In genomic region chr5:135657128-135657527, GRCm38 (mm10) we compare ENCODE assay signal across 16 mouse cellular contexts.
"Had no signal": no experiment of that assay in that cellular context is flagged by ENCODE, and none has a peak within 500 bp of the region (broad histone marks: within the 10 kb centered on the region; RNA-seq: fewer than 3 reads in every experiment).

No protein-coding gene starts in this region.

- DNase-seq: kidney, adult 8-10 months; kidney, postnatal 36 days; layer of hippocampus, adult 9-11 months; lung, adult 2 months; lung, postnatal 10 days; lung, postnatal 4 days; retina, postnatal 1 day; right cerebral cortex, postnatal 4 days; spleen, adult 18-20 months; thymus, adult 2 months; thymus, postnatal 25 days had no signal

- H3K36me3 ChIP-seq: limb, embryonic 12.5 days; midbrain, embryonic 12.5 days; neural tube, embryonic 13.5 days had no signal

- H3K4me2 ChIP-seq: midbrain, embryonic 12.5 days; neural tube, embryonic 13.5 days had no signal

- H3K4me3 ChIP-seq: limb, embryonic 12.5 days; midbrain, embryonic 12.5 days; neural tube, embryonic 13.5 days had no signal

- ATAC-seq: intestine, postnatal 0 days; midbrain, embryonic 16.5 days had no signal

- H3K27me3 ChIP-seq: limb, embryonic 12.5 days; midbrain, embryonic 12.5 days; neural tube, embryonic 13.5 days had no signal

- H3K27ac ChIP-seq: limb, embryonic 12.5 days; midbrain, embryonic 12.5 days; neural tube, embryonic 13.5 days had no signal

- H3K4me1 ChIP-seq: midbrain, embryonic 12.5 days; neural tube, embryonic 13.5 days had no signal

- H3K9me3 ChIP-seq: limb, embryonic 12.5 days; midbrain, embryonic 12.5 days had no signal

- H3K9ac ChIP-seq: limb, embryonic 12.5 days; neural tube, embryonic 13.5 days had no signal
